Mouse (Mus musculus) forebrain, embryonic 15.5 days (tissue): Measurements from ENCODE around the gene Egfr. TPM values are rescaled to one million over a fixed set of nuclear protein-coding genes. Genes with fewer than 3 reads are reported as not detected.

Experiments used
- ATAC-seq: fragments of 200-750 bp; cut with Nextera tagmentation; replicated peaks from 2 replicates; pipeline ENCODE4 v1.8.0; 2017; ENCODE audit warnings: mild to moderate bottlenecking, moderate TSS enrichment, moderate library complexity
- H3K27ac ChIP-seq: fragments of 300-500 bp; sonication (generic); replicated peaks from 2 replicates; pipeline ENCODE4 v1.5.1; 2015; ENCODE audit warnings: mild to moderate bottlenecking, inconsistent platforms
- H3K27me3 ChIP-seq: fragments of 300-500 bp; sonication (generic); 2 replicates; pipeline ENCODE4 v1.6.1; 2015; ENCODE audit warnings: inconsistent platforms
- H3K36me3 ChIP-seq: fragments of 300-500 bp; sonication (generic); 2 replicates; pipeline ENCODE4 v1.6.1; 2015; ENCODE audit warnings: mild to moderate bottlenecking, inconsistent platforms
- H3K4me1 ChIP-seq: fragments of 300-500 bp; sonication (generic); 2 replicates; pipeline ENCODE4 v1.6.1; 2015; ENCODE audit warnings: inconsistent platforms
- H3K4me2 ChIP-seq: fragments of 300-500 bp; sonication (generic); replicated peaks from 2 replicates; pipeline ENCODE4 v1.6.1; 2015; ENCODE audit warnings: mild to moderate bottlenecking, inconsistent platforms
- H3K4me3 ChIP-seq: fragments of 300-500 bp; sonication (generic); 2 replicates; pipeline ENCODE4 v1.5.1; 2015; ENCODE audit warnings: mild to moderate bottlenecking, inconsistent platforms
- H3K9ac ChIP-seq: fragments of 300-500 bp; sonication (generic); replicated peaks from 2 replicates; pipeline ENCODE4 v1.6.1; 2015; ENCODE audit warnings: mild to moderate bottlenecking, inconsistent platforms
- H3K9me3 ChIP-seq: fragments of 300-500 bp; sonication (generic); 2 replicates; pipeline ENCODE4 v1.6.1; 2016; ENCODE audit warnings: inconsistent platforms
- WGBS: fragments of 180-500 bp; shearing (Covaris S2); methylation state at CpG from one replicate; pipeline ENCODE4 v1.1.7; 2015; ENCODE audit warnings: mixed read lengths; 5-methylcytosine and 5-hydroxymethylcytosine counted together
- polyA plus RNA-seq: library from polyadenylated mRNA; unstranded; fragments of >200 nt; fragmentation: Nextera tagmentation; extraction: Ambion mirVana; gene quantifications from 2 replicates; pipeline ENCODE4 v1.2.1, GENCODE M21; 2015

The Egfr gene
- polyA plus RNA-seq, 1 experiment from 2014 or later: 2.9 TPM

GRCm38 (mm10) chr11:16842924-16843323 is 90.9 kb downstream of the Egfr start:
- Histone ChIP-seq H3K27me3 (no peaks in the 10 kb centered on the region), H3K36me3 (no peaks in the 10 kb centered on the region), H3K27ac (no peak overlapping the region), H3K9ac (no peak overlapping the region), H3K4me1 (no peaks in the 10 kb centered on the region), H3K4me3 (no peak overlapping the region), H3K9me3 (no peaks in the 10 kb centered on the region), H3K4me2 (no peak overlapping the region)
- 75% methylated on average over 3 of the region's 3 CpGs for WGBS
- ATAC-seq: no peak

- Histone ChIP-seq H3K4me3 (no peak overlapping the region), H3K4me1 (no peaks in the 10 kb centered on the region), H3K27me3 (no peaks in the 10 kb centered on the region), H3K27ac (no peak overlapping the region), H3K9me3 (no peaks in the 10 kb centered on the region), H3K4me2 (no peak overlapping the region), H3K9ac (no peak overlapping the region), H3K36me3 (no peaks in the 10 kb centered on the region)
- ATAC-seq: no peak
- 82% methylated on average over 12 of the region's 12 CpGs for WGBS
These were observed 92.0 kb downstream of the Egfr start for GRCm38 (mm10) chr11:16843889-16844568.

- no peaks in the 10 kb centered on the region for H3K4me1 ChIP-seq
- no peaks in the 10 kb centered on the region for H3K27me3 ChIP-seq
- no peak for ATAC-seq
- no peak overlapping the region for H3K9ac ChIP-seq
- H3K27ac ChIP-seq: no peak overlapping the region
- H3K4me2 ChIP-seq: no peak overlapping the region
- no peaks in the 10 kb centered on the region for H3K36me3 ChIP-seq
- H3K9me3 ChIP-seq: no peaks in the 10 kb centered on the region
- 52% methylated on average over 6 of the region's 6 CpGs for WGBS
- H3K4me3 ChIP-seq: no peak overlapping the region
These were observed 96.9 kb downstream of the Egfr start for GRCm38 (mm10) chr11:16848881-16849280.

- Histone ChIP-seq H3K36me3 (no peaks in the 10 kb centered on the region), H3K4me1 (no peaks in the 10 kb centered on the region), H3K27me3 (no peaks in the 10 kb centered on the region), H3K4me3 (no peak overlapping the region), H3K9ac (no peak overlapping the region), H3K9me3 (no peaks in the 10 kb centered on the region), H3K27ac (no peak overlapping the region), H3K4me2 (no peak overlapping the region)
- no peak for ATAC-seq
- WGBS: 100% methylated on average over 1 of the region's 1 CpGs
These were observed 99.4 kb downstream of the Egfr start for GRCm38 (mm10) chr11:16851361-16851760.

GRCm38 (mm10) chr11:16854111-16854510 is 102.1 kb downstream of the Egfr start:
- Histone ChIP-seq H3K4me2 (no peak overlapping the region), H3K27ac (no peak overlapping the region), H3K27me3 (no peaks in the 10 kb centered on the region), H3K4me1 (no peaks in the 10 kb centered on the region), H3K9ac (no peak overlapping the region), H3K9me3 (no peaks in the 10 kb centered on the region), H3K36me3 (no peaks in the 10 kb centered on the region), H3K4me3 (no peak overlapping the region)
- no peak for ATAC-seq
- 77% methylated on average over 2 of the region's 2 CpGs for WGBS

GRCm38 (mm10) chr11:16857346-16857745 is 105.3 kb downstream of the Egfr start:
- Histone ChIP-seq H3K27me3 (no peaks in the 10 kb centered on the region), H3K4me3 (no peak overlapping the region), H3K27ac (no peak overlapping the region), H3K4me2 (no peak overlapping the region), H3K9me3 (no peaks in the 10 kb centered on the region), H3K4me1 (no peaks in the 10 kb centered on the region), H3K36me3 (no peaks in the 10 kb centered on the region), H3K9ac (no peak overlapping the region)
- no peak for ATAC-seq
- 91% methylated on average over 2 of the region's 2 CpGs for WGBS

- Histone ChIP-seq H3K27ac (no peak overlapping the region), H3K36me3 (no peaks in the 10 kb centered on the region), H3K4me2 (no peak overlapping the region), H3K4me1 (no peaks in the 10 kb centered on the region), H3K27me3 (no peaks in the 10 kb centered on the region), H3K9me3 (no peaks in the 10 kb centered on the region), H3K4me3 (no peak overlapping the region), H3K9ac (no peak overlapping the region)
- ATAC-seq: no peak
- WGBS: 87% methylated on average over 6 of the region's 6 CpGs
These were observed 109.0 kb downstream of the Egfr start for GRCm38 (mm10) chr11:16861037-16861436.

GRCm38 (mm10) chr11:16863547-16863946 is 111.5 kb downstream of the Egfr start:
- H3K36me3 ChIP-seq: no peaks in the 10 kb centered on the region
- no peak overlapping the region for H3K27ac ChIP-seq
- no peaks in the 10 kb centered on the region for H3K9me3 ChIP-seq
- no peak for ATAC-seq
- no peak overlapping the region for H3K4me2 ChIP-seq
- H3K4me1 ChIP-seq: no peaks in the 10 kb centered on the region
- no peak overlapping the region for H3K9ac ChIP-seq
- no peak overlapping the region for H3K4me3 ChIP-seq
- H3K27me3 ChIP-seq: no peaks in the 10 kb centered on the region

GRCm38 (mm10) chr11:16864980-16865561 is 113.1 kb downstream of the Egfr start:
- H3K4me2 ChIP-seq: no peak overlapping the region
- no peaks in the 10 kb centered on the region for H3K36me3 ChIP-seq
- H3K27ac ChIP-seq: no peak overlapping the region
- H3K4me1 ChIP-seq: no peaks in the 10 kb centered on the region
- H3K9me3 ChIP-seq: no peaks in the 10 kb centered on the region
- H3K9ac ChIP-seq: no peak overlapping the region
- ATAC-seq: no peak
- H3K27me3 ChIP-seq: no peaks in the 10 kb centered on the region
- 59% methylated on average over 3 of the region's 3 CpGs for WGBS
- no peak overlapping the region for H3K4me3 ChIP-seq

GRCm38 (mm10) chr11:16868051-16868450 is 116.0 kb downstream of the Egfr start:
- WGBS: 74% methylated on average over 6 of the region's 6 CpGs
- no peak overlapping the region for H3K4me3 ChIP-seq
- no peak overlapping the region for H3K9ac ChIP-seq

GRCm38 (mm10) chr11:16869506-16869905 is 117.5 kb downstream of the Egfr start:
- H3K4me1 ChIP-seq: no peaks in the 10 kb centered on the region
- no peaks in the 10 kb centered on the region for H3K9me3 ChIP-seq
- no peak overlapping the region for H3K4me3 ChIP-seq
- no peak for ATAC-seq
- H3K4me2 ChIP-seq: no peak overlapping the region
- no peaks in the 10 kb centered on the region for H3K27me3 ChIP-seq
- no peak overlapping the region for H3K27ac ChIP-seq
- H3K36me3 ChIP-seq: no peaks in the 10 kb centered on the region
- no peak overlapping the region for H3K9ac ChIP-seq
- WGBS: 53% methylated on average over 2 of the region's 2 CpGs

More at GRCm38 (mm10) chr11:16868051-16868450, 116.0 kb downstream of the Egfr start:
- Histone ChIP-seq H3K4me2 (no peak overlapping the region), H3K4me1 (no peaks in the 10 kb centered on the region), H3K27ac (no peak overlapping the region), H3K36me3 (no peaks in the 10 kb centered on the region), H3K27me3 (no peaks in the 10 kb centered on the region), H3K9me3 (no peaks in the 10 kb centered on the region)
- ATAC-seq: no peak

- ATAC-seq: 0 out of 2 replicates have a peak, but pooled peaks have one; percentile 35
- Histone ChIP-seq H3K36me3 (no peaks in the 10 kb centered on the region), H3K4me2 (no peak overlapping the region), H3K9ac (no peak overlapping the region), H3K4me1 (no peaks in the 10 kb centered on the region), H3K27me3 (no peaks in the 10 kb centered on the region), H3K4me3 (no peak overlapping the region), H3K9me3 (no peaks in the 10 kb centered on the region), H3K27ac (no peak overlapping the region)
- WGBS: 62% methylated on average over 5 of the region's 5 CpGs
These were observed 119.1 kb downstream of the Egfr start for GRCm38 (mm10) chr11:16871120-16871519.
